Mouse (Mus musculus): Measurements from ENCODE around the gene Os9. TPM values are rescaled to one million over a fixed set of nuclear protein-coding genes. Genes with fewer than 3 reads are reported as not detected.

Gene Os9
- polyA plus RNA-seq, 1 experiment from 2014 or later, result 29.5 TPM

DNA sequence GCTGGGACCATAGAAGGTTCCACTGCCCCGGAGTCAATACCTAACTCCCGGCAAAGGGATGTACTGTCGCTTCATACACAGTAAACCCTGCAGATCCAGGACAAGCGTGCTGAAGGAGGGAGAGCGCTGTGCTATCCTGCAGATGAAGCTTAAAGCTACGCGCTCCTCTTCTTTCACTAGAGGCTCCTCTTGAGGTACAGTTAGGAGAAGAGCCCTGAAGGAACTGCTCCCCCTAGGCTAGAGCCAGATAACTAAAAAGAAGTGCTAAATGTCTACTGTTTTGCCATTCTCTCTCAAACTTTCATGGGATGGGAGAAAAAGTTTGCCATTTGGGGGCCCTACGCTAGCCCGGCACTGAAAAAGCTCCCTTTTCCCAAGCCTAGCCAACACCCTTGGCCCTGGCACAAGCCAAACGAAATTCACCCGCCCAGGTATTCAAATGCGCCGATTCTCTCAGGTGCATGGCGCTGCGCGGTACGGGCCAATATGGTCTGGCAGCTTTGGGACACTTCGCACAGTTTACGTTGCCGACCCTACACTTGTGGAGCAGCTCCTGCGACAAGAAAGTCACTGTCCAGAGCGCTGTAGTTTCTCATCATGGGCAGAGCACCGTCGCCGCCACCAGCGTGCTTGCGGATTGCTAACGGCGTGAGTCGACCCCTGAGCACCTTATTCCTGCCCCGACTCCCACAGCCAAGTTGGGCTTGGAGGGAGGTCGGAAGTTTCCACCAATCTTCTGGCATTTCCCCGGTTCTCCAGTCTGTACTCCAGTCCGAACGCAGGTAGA lies 72.1 kb downstream of the Os9 start:
- ATAC-seq (ENCODE audit: insufficient number of reproducible peaks, low FRiP score, low TSS enrichment, low read depth) (no peak), DNase-seq (ENCODE audit: low spot score) (no peak)
- H3K36me3 ChIP-seq (ENCODE audit: control insufficient read depth, insufficient read depth, low read length), result no peaks in the 10 kb centered on the region; the same call in 1 of the 2 replicates
- 0 out of 2 replicates have a peak, but pooled peaks cover 6% of the 10 kb centered on the region for H3K4me1 ChIP-seq (ENCODE audit: control insufficient read depth, insufficient read depth, low read length)
- no peaks in the 10 kb centered on the region for H3K9me3 ChIP-seq (ENCODE audit: control insufficient read depth, low read length)
- no peak overlapping the region for H3K27ac ChIP-seq (replicated peaks; ENCODE audit: low read depth, low read length)
- 5% methylated on average over 35 of the region's 35 CpGs for WGBS
- no peak overlapping the region for H3K9ac ChIP-seq (ENCODE audit: low read length)
- H3K4me2 ChIP-seq (ENCODE audit: low read depth, severe bottlenecking), result peak overlapping the region; percentile 17; the same call in 1 of the 2 replicates
- peaks cover 39% of the 10 kb centered on the region for H3K27me3 ChIP-seq (ENCODE audit: control insufficient read depth, insufficient read depth, low read length)
- H3K4me3 ChIP-seq (ENCODE audit: low read depth, low read length), result 0 out of 2 replicates have a peak overlapping the region, but pooled peaks have one; percentile 5

- DNase-seq (ENCODE audit: low spot score) (no peak), ATAC-seq (ENCODE audit: insufficient number of reproducible peaks, low FRiP score, low TSS enrichment, low read depth) (no peak)
- peaks cover 39% of the 10 kb centered on the region for H3K27me3 ChIP-seq (ENCODE audit: control insufficient read depth, insufficient read depth, low read length)
- no peaks in the 10 kb centered on the region for H3K9me3 ChIP-seq (ENCODE audit: control insufficient read depth, low read length)
- no peak within 1 kb of the TSS for H3K27ac ChIP-seq (replicated peaks; ENCODE audit: low read depth, low read length)
- no peak within 1 kb of the TSS; the same call in 1 of the 2 replicates for H3K9ac ChIP-seq (ENCODE audit: low read length)
- H3K36me3 ChIP-seq (ENCODE audit: control insufficient read depth, insufficient read depth, low read length), result no peaks in the 10 kb centered on the region; the same call in 1 of the 2 replicates
- WGBS, result 30% methylated on average over 5 of the region's 5 CpGs
- 0 out of 2 replicates have a peak, but pooled peaks cover 6% of the 10 kb centered on the region for H3K4me1 ChIP-seq (ENCODE audit: control insufficient read depth, insufficient read depth, low read length)
- 0 out of 2 replicates have a peak within 1 kb of the TSS, but pooled peaks have one; percentile 5 for H3K4me3 ChIP-seq (ENCODE audit: low read depth, low read length)
- H3K4me2 ChIP-seq (ENCODE audit: low read depth, severe bottlenecking), result no peak within 1 kb of the TSS
These were observed 73.0 kb downstream of the Os9 start, which contains the start of gene Cyp27b1 for GRCm38 (mm10) chr10:127047954-127048353. TSS of gene Cyp27b1 (plus strand) at chr10:127048250.

Other genes starting within 250 kb of the Os9 start
- 20.8 and 21.9 TPM in 2 replicates for gene Atp23, start 219.8 kb downstream of the Os9 start, polyA plus RNA-seq (2014; fragmentation: Nextera tagmentation; extraction: Ambion mirVana)
- gene Ctdsp2, start 142.4 kb downstream of the Os9 start, polyA plus RNA-seq (2014; fragmentation: Nextera tagmentation; extraction: Ambion mirVana), result 77.3 and 84.9 TPM in 2 replicates
- 0.07 and 0.16 TPM in 2 replicates for gene Avil, start 120.4 kb downstream of the Os9 start, polyA plus RNA-seq (2014; fragmentation: Nextera tagmentation; extraction: Ambion mirVana)
- gene Tsfm, start 90.3 kb downstream of the Os9 start, polyA plus RNA-seq (2014; fragmentation: Nextera tagmentation; extraction: Ambion mirVana), result 87.4 and 91.8 TPM in 2 replicates
- gene Mettl1, start 79.7 kb downstream of the Os9 start, polyA plus RNA-seq (2014; fragmentation: Nextera tagmentation; extraction: Ambion mirVana), result 47.6 and 50.4 TPM in 2 replicates
- gene Eef1akmt3, start 79.6 kb downstream of the Os9 start, polyA plus RNA-seq (2014; fragmentation: Nextera tagmentation; extraction: Ambion mirVana), result 0.19 and 0.31 TPM in 2 replicates
- gene Cyp27b1, start 72.9 kb downstream of the Os9 start, polyA plus RNA-seq (2014; fragmentation: Nextera tagmentation; extraction: Ambion mirVana), result not detected in 2 replicates
- gene March9, start 60.9 kb downstream of the Os9 start, polyA plus RNA-seq (2014; fragmentation: Nextera tagmentation; extraction: Ambion mirVana), result 1.2 and 1.6 TPM in 2 replicates
- 2,988 and 3,194 TPM in 2 replicates for gene Cdk4, start 57.6 kb downstream of the Os9 start, polyA plus RNA-seq (2014; fragmentation: Nextera tagmentation; extraction: Ambion mirVana)
- 123 and 134 TPM in 2 replicates for gene Tspan31, start 50.9 kb downstream of the Os9 start, polyA plus RNA-seq (2014; fragmentation: Nextera tagmentation; extraction: Ambion mirVana)
- gene Agap2, start 45.8 kb downstream of the Os9 start, polyA plus RNA-seq (2014; fragmentation: Nextera tagmentation; extraction: Ambion mirVana), result 0.05 and 0.06 TPM in 2 replicates
- gene B4galnt1, start 44.1 kb upstream of the Os9 start, polyA plus RNA-seq (2014; fragmentation: Nextera tagmentation; extraction: Ambion mirVana), result 3.4 TPM in 2 replicates
- 2.7 and 4.1 TPM in 2 replicates for gene Slc26a10, start 59.5 kb upstream of the Os9 start, polyA plus RNA-seq (2014; fragmentation: Nextera tagmentation; extraction: Ambion mirVana)
- 37.2 and 40.3 TPM in 2 replicates for gene Arhgef25, start 69.0 kb upstream of the Os9 start, polyA plus RNA-seq (2014; fragmentation: Nextera tagmentation; extraction: Ambion mirVana)
- gene Dtx3, start 74.6 kb upstream of the Os9 start, polyA plus RNA-seq (2014; fragmentation: Nextera tagmentation; extraction: Ambion mirVana), result 138 TPM in 2 replicates
- 17.8 and 20.3 TPM in 2 replicates for gene Pip4k2c, start 90.5 kb upstream of the Os9 start, polyA plus RNA-seq (2014; fragmentation: Nextera tagmentation; extraction: Ambion mirVana)
- 2.1 and 3.8 TPM in 2 replicates for gene Kif5a, start 142.2 kb upstream of the Os9 start, polyA plus RNA-seq (2014; fragmentation: Nextera tagmentation; extraction: Ambion mirVana)
- 160 and 170 TPM in 2 replicates for gene Dctn2, start 145.2 kb upstream of the Os9 start, polyA plus RNA-seq (2014; fragmentation: Nextera tagmentation; extraction: Ambion mirVana)
- gene Mbd6, start 167.9 kb upstream of the Os9 start, polyA plus RNA-seq (2014; fragmentation: Nextera tagmentation; extraction: Ambion mirVana), result 17.0 and 17.2 TPM in 2 replicates
- 167 and 170 TPM in 2 replicates for gene Mars, start 190.7 kb upstream of the Os9 start, polyA plus RNA-seq (2014; fragmentation: Nextera tagmentation; extraction: Ambion mirVana)
- 5.3 and 5.5 TPM in 2 replicates for gene Arhgap9, start 200.8 kb upstream of the Os9 start, polyA plus RNA-seq (2014; fragmentation: Nextera tagmentation; extraction: Ambion mirVana)
- 8.5 and 11.2 TPM in 2 replicates for gene Gli1, start 220.8 kb upstream of the Os9 start, polyA plus RNA-seq (2014; fragmentation: Nextera tagmentation; extraction: Ambion mirVana)
- gene Inhbe, start 233.3 kb upstream of the Os9 start, polyA plus RNA-seq (2014; fragmentation: Nextera tagmentation; extraction: Ambion mirVana), result 0.03 and 0.15 TPM in 2 replicates
- gene Inhbc, start 249.3 kb upstream of the Os9 start, polyA plus RNA-seq (2014; fragmentation: Nextera tagmentation; extraction: Ambion mirVana), result 0.15 TPM in 1 of 2 replicates, not detected in the other

Measured in limb, embryonic 11.5 days (tissue).